Mouse (Mus musculus): ENCODE results near the gene Mocs2. TPM values are rescaled to one million over a fixed set of nuclear protein-coding genes. Genes with fewer than 3 reads are reported as not detected.
A peak's percentile ranks its signal among the peaks of the same experiment; 100 is the strongest.

The Mocs2 gene
- polyA plus RNA-seq, 1 experiment from 2014 or later: 92.6 TPM

DNA sequence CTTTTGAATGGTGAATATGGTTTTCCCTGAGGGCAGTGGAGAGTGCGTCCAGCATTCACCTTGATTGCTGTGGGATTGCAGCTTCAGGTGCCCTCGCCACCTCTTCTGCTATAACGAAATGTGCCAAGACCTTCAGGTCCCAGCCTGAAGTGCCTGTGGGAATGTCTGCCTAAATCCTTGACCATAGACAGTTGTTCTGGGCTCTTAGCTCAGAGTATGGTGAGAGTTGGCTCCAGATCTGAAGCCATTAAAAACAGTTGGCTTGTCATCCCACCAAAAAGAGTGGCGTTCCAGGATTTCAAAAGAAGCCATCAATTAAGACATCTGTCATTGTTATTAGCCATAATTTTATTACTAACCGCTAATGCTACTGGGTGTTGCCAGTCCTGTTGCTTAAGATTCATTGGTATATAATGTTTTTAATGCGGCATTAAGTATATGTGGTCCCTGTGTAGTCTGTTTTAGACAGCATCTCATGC, 7.4 kb downstream of the Mocs2 start:
- ATAC-seq (replicated peaks; ENCODE audit: low FRiP score, low TSS enrichment, low read depth) (no peak), DNase-seq (ENCODE audit: low spot score) (no peak)
- no peak overlapping the region for H3K4me3 ChIP-seq (ENCODE audit: low read depth, low read length)
- H3K36me3 ChIP-seq (ENCODE audit: control insufficient read depth, insufficient read depth, low read length): peaks cover 55% of the 10 kb centered on the region
- H3K9ac ChIP-seq (ENCODE audit: low read length): no peak overlapping the region
- 91% methylated on average over 6 of the region's 6 CpGs for WGBS
- no peaks in the 10 kb centered on the region for H3K9me3 ChIP-seq (ENCODE audit: control insufficient read depth, low read length)
- no peaks in the 10 kb centered on the region for H3K27me3 ChIP-seq (replicated peaks; ENCODE audit: control insufficient read depth, insufficient read depth, low read length)
- H3K4me1 ChIP-seq (replicated peaks; ENCODE audit: control insufficient read depth, insufficient read depth, low read length): no peaks in the 10 kb centered on the region; the same call in 1 of the 2 replicates
- no peak overlapping the region for H3K4me2 ChIP-seq (ENCODE audit: low read length)
- no peak overlapping the region for H3K27ac ChIP-seq (ENCODE audit: low read depth)

DNA sequence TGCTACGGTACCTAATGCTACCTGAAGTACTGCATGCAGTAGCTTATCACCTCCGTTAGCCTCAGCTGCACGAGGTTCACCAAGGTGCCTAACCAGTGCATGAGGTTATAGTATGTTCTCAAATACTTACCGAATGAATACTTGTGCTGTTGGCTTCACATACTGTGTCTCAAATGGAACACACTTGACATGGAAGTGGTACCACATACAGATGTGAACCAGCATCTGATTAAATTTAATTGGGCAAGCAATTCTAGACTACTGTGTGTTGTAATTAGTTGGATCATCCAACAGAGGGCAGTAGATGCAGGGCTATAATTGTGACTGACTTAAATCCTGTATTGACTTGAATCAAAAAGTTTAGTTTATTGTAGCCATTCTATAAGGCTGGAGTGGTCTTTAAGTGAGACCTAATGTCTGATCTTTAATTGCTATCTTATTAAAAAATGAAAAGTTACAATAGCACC, 13.4 kb downstream of the Mocs2 start:
- Histone ChIP-seq H3K9ac (ENCODE audit: low read length) (no peak overlapping the region), H3K4me2 (ENCODE audit: low read length) (no peak overlapping the region), H3K27me3 (replicated peaks; ENCODE audit: control insufficient read depth, insufficient read depth, low read length) (no peaks in the 10 kb centered on the region), H3K4me1 (replicated peaks; ENCODE audit: control insufficient read depth, insufficient read depth, low read length) (peaks cover 5% of the 10 kb centered on the region; the same call in 1 of the 2 replicates), H3K4me3 (ENCODE audit: low read depth, low read length) (no peak overlapping the region), H3K36me3 (ENCODE audit: control insufficient read depth, insufficient read depth, low read length) (peaks cover 41% of the 10 kb centered on the region), H3K9me3 (ENCODE audit: control insufficient read depth, low read length) (no peaks in the 10 kb centered on the region), H3K27ac (ENCODE audit: low read depth) (no peak overlapping the region)
- 82% methylated on average over 4 of the region's 4 CpGs for whole genome bisulfite sequencing
- ATAC-seq (replicated peaks; ENCODE audit: low FRiP score, low TSS enrichment, low read depth) (peak; percentile 45; the same call in 1 of the 2 replicates), DNase-seq (ENCODE audit: low spot score) (no peak)

DNA sequence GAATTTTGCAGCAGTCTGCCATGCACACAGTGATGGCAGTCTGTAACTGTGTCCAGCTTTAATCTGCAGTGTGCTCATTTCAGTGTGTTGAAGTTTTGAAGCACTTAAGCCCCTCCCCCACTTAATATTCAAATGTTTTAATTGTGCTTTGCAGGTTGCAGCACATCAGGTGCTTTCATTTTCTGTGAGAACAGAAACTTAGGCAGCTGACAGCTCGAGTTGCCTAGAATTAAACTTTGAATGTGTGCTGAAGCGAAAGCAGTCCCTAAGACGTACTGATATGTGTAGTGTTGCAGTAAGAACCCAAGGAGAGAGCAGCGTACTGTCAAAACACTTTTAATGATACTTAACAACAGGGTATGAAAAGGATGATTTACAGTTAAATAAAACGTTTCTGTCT, 14.7 kb downstream of the Mocs2 start:
- 58% methylated on average over 5 of the region's 5 CpGs for WGBS
- ATAC-seq (replicated peaks; ENCODE audit: low FRiP score, low TSS enrichment, low read depth): no peak

DNA sequence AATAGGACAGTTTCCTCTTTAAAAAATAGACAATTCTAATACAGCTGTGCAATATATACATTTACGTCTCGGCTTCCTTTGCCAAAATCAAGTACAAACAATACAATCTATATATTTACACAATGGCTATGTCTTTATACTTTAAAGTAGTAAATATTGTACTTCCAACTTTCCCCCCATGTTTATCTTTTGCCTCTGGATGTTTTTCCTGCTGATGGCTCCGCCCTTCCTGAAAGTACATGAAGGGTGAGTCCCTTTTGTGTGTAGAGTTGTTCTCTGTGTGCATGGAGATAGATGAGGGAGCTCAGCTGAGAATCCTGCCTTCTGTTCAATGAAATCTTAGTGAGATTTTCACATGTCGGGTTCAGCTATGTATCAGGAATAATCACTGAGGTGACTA, 15.3 kb downstream of the Mocs2 start:
- Histone ChIP-seq H3K27me3 (replicated peaks; ENCODE audit: control insufficient read depth, insufficient read depth, low read length) (no peaks in the 10 kb centered on the region), H3K27ac (ENCODE audit: low read depth) (no peak overlapping the region), H3K9ac (ENCODE audit: low read length) (no peak overlapping the region), H3K4me1 (replicated peaks; ENCODE audit: control insufficient read depth, insufficient read depth, low read length) (peaks cover 5% of the 10 kb centered on the region; the same call in 1 of the 2 replicates), H3K4me2 (ENCODE audit: low read length) (no peak overlapping the region), H3K4me3 (ENCODE audit: low read depth, low read length) (no peak overlapping the region), H3K36me3 (ENCODE audit: control insufficient read depth, insufficient read depth, low read length) (peaks cover 27% of the 10 kb centered on the region), H3K9me3 (ENCODE audit: control insufficient read depth, low read length) (no peaks in the 10 kb centered on the region)
- DNase-seq (ENCODE audit: low spot score) (no peak), ATAC-seq (replicated peaks; ENCODE audit: low FRiP score, low TSS enrichment, low read depth) (no peak)
- 66% methylated on average over 4 of the region's 4 CpGs for WGBS

More for the DNA sequence above, 14.7 kb downstream of the Mocs2 start:
- no peak overlapping the region for H3K9ac ChIP-seq (ENCODE audit: low read length)
- H3K4me1 ChIP-seq (replicated peaks; ENCODE audit: control insufficient read depth, insufficient read depth, low read length): peaks cover 5% of the 10 kb centered on the region; the same call in 1 of the 2 replicates
- H3K4me2 ChIP-seq (ENCODE audit: low read length): no peak overlapping the region
- no peak for DNase-seq (ENCODE audit: low spot score)
- H3K36me3 ChIP-seq (ENCODE audit: control insufficient read depth, insufficient read depth, low read length): peaks cover 32% of the 10 kb centered on the region
- no peaks in the 10 kb centered on the region for H3K9me3 ChIP-seq (ENCODE audit: control insufficient read depth, low read length)
- no peaks in the 10 kb centered on the region for H3K27me3 ChIP-seq (replicated peaks; ENCODE audit: control insufficient read depth, insufficient read depth, low read length)
- H3K27ac ChIP-seq (ENCODE audit: low read depth): no peak overlapping the region
- H3K4me3 ChIP-seq (ENCODE audit: low read depth, low read length): no peak overlapping the region

DNA sequence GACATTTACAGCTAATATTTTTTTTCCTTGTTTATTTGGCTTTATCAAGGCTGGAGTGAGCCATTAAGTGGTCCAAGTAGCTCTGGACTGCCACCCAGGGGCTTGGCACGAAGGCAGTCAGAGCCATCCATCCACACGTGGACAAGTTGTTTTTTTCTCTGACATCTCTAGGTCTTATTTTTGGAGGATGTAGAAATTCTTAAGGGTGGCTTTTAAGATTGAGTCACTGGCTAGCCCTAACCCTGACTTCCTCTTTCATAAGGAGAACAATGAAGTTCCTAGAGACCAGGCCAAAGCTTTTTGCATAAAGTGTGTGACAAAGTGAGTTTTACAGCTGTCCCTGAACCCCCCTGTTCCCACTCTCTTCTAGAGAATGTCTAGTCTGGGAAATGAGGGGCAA, 16.5 kb downstream of the Mocs2 start:
- 42% methylated on average over 2 of the region's 2 CpGs for WGBS
- Histone ChIP-seq H3K4me2 (ENCODE audit: low read length) (no peak overlapping the region), H3K9ac (ENCODE audit: low read length) (no peak overlapping the region), H3K36me3 (ENCODE audit: control insufficient read depth, insufficient read depth, low read length) (peaks cover 19% of the 10 kb centered on the region), H3K27me3 (replicated peaks; ENCODE audit: control insufficient read depth, insufficient read depth, low read length) (no peaks in the 10 kb centered on the region), H3K4me1 (replicated peaks; ENCODE audit: control insufficient read depth, insufficient read depth, low read length) (0 out of 2 replicates have a peak, but pooled peaks cover 8% of the 10 kb centered on the region), H3K9me3 (ENCODE audit: control insufficient read depth, low read length) (no peaks in the 10 kb centered on the region), H3K27ac (ENCODE audit: low read depth) (no peak overlapping the region), H3K4me3 (ENCODE audit: low read depth, low read length) (no peak overlapping the region)
- ATAC-seq (replicated peaks; ENCODE audit: low FRiP score, low TSS enrichment, low read depth) (no peak), DNase-seq (ENCODE audit: low spot score) (no peak)

DNA sequence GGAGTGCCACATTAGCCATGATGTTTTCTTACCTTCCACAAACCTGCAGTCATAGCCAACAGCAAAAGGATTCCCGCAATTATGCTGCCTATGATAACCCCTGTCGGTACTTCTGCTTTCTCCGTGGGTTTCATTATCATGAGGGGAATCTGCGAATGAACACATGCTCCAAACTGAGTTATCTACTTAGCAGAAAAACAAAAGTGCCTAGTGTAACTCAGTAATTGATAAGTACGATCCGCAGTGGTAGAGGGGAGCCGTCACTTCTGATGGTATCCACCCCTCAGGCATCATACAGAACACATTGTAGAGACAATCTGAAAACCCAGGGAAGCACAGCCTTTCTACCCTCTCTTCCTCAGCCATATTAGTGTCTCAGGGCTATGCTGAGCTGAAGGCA, 19.0 kb downstream of the Mocs2 start:
- DNase-seq (ENCODE audit: low spot score): no peak
- no peak overlapping the region for H3K4me2 ChIP-seq (ENCODE audit: low read length)
- H3K9ac ChIP-seq (ENCODE audit: low read length): no peak overlapping the region
- ATAC-seq (replicated peaks; ENCODE audit: low FRiP score, low TSS enrichment, low read depth): no peak
- H3K36me3 ChIP-seq (ENCODE audit: control insufficient read depth, insufficient read depth, low read length): peaks cover 6% of the 10 kb centered on the region; the same call in 1 of the 2 replicates
- H3K27ac ChIP-seq (ENCODE audit: low read depth): no peak overlapping the region
- no peak overlapping the region for H3K4me3 ChIP-seq (ENCODE audit: low read depth, low read length)
- H3K9me3 ChIP-seq (ENCODE audit: control insufficient read depth, low read length): no peaks in the 10 kb centered on the region
- H3K4me1 ChIP-seq (replicated peaks; ENCODE audit: control insufficient read depth, insufficient read depth, low read length): 0 out of 2 replicates have a peak, but pooled peaks cover 8% of the 10 kb centered on the region
- 80% methylated on average over 7 of the region's 7 CpGs for WGBS
- H3K27me3 ChIP-seq (replicated peaks; ENCODE audit: control insufficient read depth, insufficient read depth, low read length): no peaks in the 10 kb centered on the region

DNA sequence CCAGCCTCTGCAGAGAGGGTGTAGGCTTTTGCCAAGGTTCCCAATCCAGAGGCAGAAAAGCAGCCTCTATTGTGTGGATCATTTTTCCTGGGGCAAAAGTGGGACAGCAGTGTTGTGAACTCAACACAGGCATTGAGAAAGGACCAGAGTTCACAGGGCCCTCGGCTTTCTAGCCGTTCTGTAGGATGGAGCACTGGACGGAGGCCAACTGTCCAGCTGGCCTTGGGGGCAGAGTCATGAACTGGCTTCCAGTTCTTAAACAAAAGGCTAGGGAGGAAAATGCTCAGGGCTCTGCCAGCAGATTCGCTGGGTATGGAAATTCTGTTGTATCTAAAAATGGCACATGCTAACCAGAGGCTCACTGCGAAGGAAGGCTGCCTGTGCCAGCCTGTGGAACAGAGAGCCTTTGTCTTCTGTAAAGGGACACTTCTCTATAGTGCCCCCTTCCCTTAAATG, 20.5 kb downstream of the Mocs2 start:
- no peaks in the 10 kb centered on the region for H3K27me3 ChIP-seq (replicated peaks; ENCODE audit: control insufficient read depth, insufficient read depth, low read length)
- peaks cover 6% of the 10 kb centered on the region; the same call in 1 of the 2 replicates for H3K36me3 ChIP-seq (ENCODE audit: control insufficient read depth, insufficient read depth, low read length)
- H3K4me2 ChIP-seq (ENCODE audit: low read length): no peak overlapping the region
- ATAC-seq (replicated peaks; ENCODE audit: low FRiP score, low TSS enrichment, low read depth) (0 out of 2 replicates have a peak, but pooled peaks have one; percentile 38), DNase-seq (ENCODE audit: low spot score) (no peak)
- WGBS: 58% methylated on average over 5 of the region's 5 CpGs
- no peak overlapping the region for H3K9ac ChIP-seq (ENCODE audit: low read length)
- no peaks in the 10 kb centered on the region for H3K9me3 ChIP-seq (ENCODE audit: control insufficient read depth, low read length)
- peak overlapping the region; percentile 29 for H3K27ac ChIP-seq (ENCODE audit: low read depth)
- H3K4me3 ChIP-seq (ENCODE audit: low read depth, low read length): no peak overlapping the region
- H3K4me1 ChIP-seq (replicated peaks; ENCODE audit: control insufficient read depth, insufficient read depth, low read length): 0 out of 2 replicates have a peak, but pooled peaks cover 4% of the 10 kb centered on the region

DNA sequence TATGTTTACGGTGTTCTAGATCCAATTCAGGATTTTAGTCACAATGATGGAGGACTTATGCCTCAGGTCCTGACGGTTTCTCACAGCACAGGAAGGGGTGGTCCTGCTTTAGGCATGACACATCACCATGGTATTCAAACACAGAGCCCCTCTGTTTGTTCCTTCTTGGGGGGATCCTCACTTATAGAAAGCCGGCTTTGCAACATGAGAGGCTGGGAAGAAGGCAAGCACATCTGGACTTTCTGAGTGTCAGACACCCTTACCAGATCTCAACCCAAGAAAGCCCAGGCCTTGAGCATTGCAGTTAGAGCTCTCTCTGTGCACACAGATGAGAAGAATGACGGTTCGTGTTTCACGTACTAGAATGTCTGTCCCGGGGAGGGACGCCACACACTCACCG, 21.1 kb downstream of the Mocs2 start:
- Histone ChIP-seq H3K9ac (ENCODE audit: low read length) (no peak overlapping the region), H3K36me3 (ENCODE audit: control insufficient read depth, insufficient read depth, low read length) (peaks cover 6% of the 10 kb centered on the region; the same call in 1 of the 2 replicates)
- peak; percentile 84; the same call in 1 of the 2 replicates for ATAC-seq (replicated peaks; ENCODE audit: low FRiP score, low TSS enrichment, low read depth)

DNA sequence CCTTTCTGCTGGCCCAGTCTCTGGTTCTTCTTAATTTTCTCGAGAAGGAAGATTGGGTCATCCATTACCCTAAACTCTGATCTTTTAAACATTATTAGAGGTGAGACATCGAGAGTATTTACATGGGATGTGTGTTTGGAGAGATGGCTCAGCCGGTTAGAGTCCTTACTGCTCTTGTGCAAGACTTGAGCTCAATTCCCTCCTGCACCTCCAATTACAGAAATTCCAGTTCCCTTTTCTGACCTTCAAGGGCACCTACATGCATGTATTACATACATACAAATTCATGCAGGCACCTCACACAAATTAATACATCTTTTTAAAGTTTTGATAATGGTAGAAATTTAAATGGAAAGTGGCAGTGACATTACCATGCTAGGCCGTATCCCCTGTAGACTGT, 22.5 kb downstream of the Mocs2 start:
- H3K4me3 ChIP-seq (ENCODE audit: low read depth, low read length): no peak overlapping the region

More for the DNA sequence above, 21.1 kb downstream of the Mocs2 start:
- no peaks in the 10 kb centered on the region for H3K27me3 ChIP-seq (replicated peaks; ENCODE audit: control insufficient read depth, insufficient read depth, low read length)
- H3K27ac ChIP-seq (ENCODE audit: low read depth): peak overlapping the region; percentile 29
- 0 out of 2 replicates have a peak, but pooled peaks cover 4% of the 10 kb centered on the region for H3K4me1 ChIP-seq (replicated peaks; ENCODE audit: control insufficient read depth, insufficient read depth, low read length)
- no peaks in the 10 kb centered on the region for H3K9me3 ChIP-seq (ENCODE audit: control insufficient read depth, low read length)
- 57% methylated on average over 9 of the region's 9 CpGs for WGBS
- no peak overlapping the region for H3K4me3 ChIP-seq (ENCODE audit: low read depth, low read length)
- DNase-seq (ENCODE audit: low spot score): no peak
- H3K4me2 ChIP-seq (ENCODE audit: low read length): no peak overlapping the region

More for the DNA sequence above, 22.5 kb downstream of the Mocs2 start:
- Histone ChIP-seq H3K27ac (ENCODE audit: low read depth) (no peak overlapping the region), H3K36me3 (ENCODE audit: control insufficient read depth, insufficient read depth, low read length) (peaks cover 6% of the 10 kb centered on the region; the same call in 1 of the 2 replicates), H3K27me3 (replicated peaks; ENCODE audit: control insufficient read depth, insufficient read depth, low read length) (no peaks in the 10 kb centered on the region), H3K4me2 (ENCODE audit: low read length) (no peak overlapping the region), H3K4me1 (replicated peaks; ENCODE audit: control insufficient read depth, insufficient read depth, low read length) (0 out of 2 replicates have a peak, but pooled peaks cover 4% of the 10 kb centered on the region), H3K9me3 (ENCODE audit: control insufficient read depth, low read length) (no peaks in the 10 kb centered on the region), H3K9ac (ENCODE audit: low read length) (no peak overlapping the region)
- no peak for ATAC-seq (replicated peaks; ENCODE audit: low FRiP score, low TSS enrichment, low read depth)
- 81% methylated on average over 4 of the region's 4 CpGs for whole genome bisulfite sequencing
- no peak for DNase-seq (ENCODE audit: low spot score)

All from intestine, embryonic 14.5 days (tissue).